Mouse (Mus musculus) cortical plate, adult 2 months (tissue): ENCODE measurements at regions not wholly inside any gene's neighbourhood (a gene's known extent, or its start where the extent isn't known, plus 50 kb on each side); places are given as distances from the start of the nearest gene placed in this dataset.

Experiments
- H3K27ac ChIP-seq: fragments of 200-500 bp; 2 replicates; pipeline ENCODE4 v1.5.1; 2012; ENCODE audit warnings: low read length, control low read depth, inconsistent platforms; ENCODE audit not compliant: insufficient read depth
- H3K4me1 ChIP-seq: fragments of 200-500 bp; 2 replicates; pipeline ENCODE4 v1.6.1; 2011; ENCODE audit warnings: low read length; ENCODE audit not compliant: control insufficient read depth, insufficient read depth
- H3K4me3 ChIP-seq: fragments of 200-500 bp; 2 replicates; pipeline ENCODE4 v1.5.1; 2011; ENCODE audit warnings: mild to moderate bottlenecking, low read length, control low read depth; ENCODE audit not compliant: insufficient read depth
- CTCF ChIP-seq: fragments of 200-500 bp; IDR thresholded peaks from 2 replicates; pipeline ENCODE4 v1.5.1; 2011; ENCODE audit warnings: mild to moderate bottlenecking, control low read depth, low read length; ENCODE audit not compliant: insufficient read depth; ENCODE audit errors: extremely low read depth
- POLR2A ChIP-seq: fragments of 200-500 bp; IDR thresholded peaks from 2 replicates; pipeline ENCODE4 v1.6.1; 2011; ENCODE audit warnings: mild to moderate bottlenecking, low read length, control low read depth; ENCODE audit not compliant: insufficient read depth; ENCODE audit errors: extremely low read depth

GRCm38 (mm10) chr19:26938911-26939310 is 53.2 kb downstream of the Gm815 start:
- Histone ChIP-seq H3K4me1 (no peaks in the 10 kb centered on the region), H3K4me3 (no peak overlapping the region), H3K27ac (no peak overlapping the region)
- TF ChIP-seq POLR2A (no peak), CTCF (no peak)

GRCm38 (mm10) chr19:26944006-26944405 is 58.3 kb downstream of the Gm815 start:
- no peak overlapping the region for H3K4me3 ChIP-seq
- H3K4me1 ChIP-seq: no peaks in the 10 kb centered on the region
- no peak overlapping the region for H3K27ac ChIP-seq
- TF ChIP-seq POLR2A (no peak), CTCF (no peak)

GRCm38 (mm10) chr19:26946562-26946961 is 60.9 kb downstream of the Gm815 start:
- H3K4me3 ChIP-seq: no peak overlapping the region
- no peaks in the 10 kb centered on the region for H3K4me1 ChIP-seq
- H3K27ac ChIP-seq: no peak overlapping the region
- TF ChIP-seq CTCF: no peak
- TF ChIP-seq POLR2A: no peak

GRCm38 (mm10) chr19:26948479-26948878 is 62.8 kb downstream of the Gm815 start:
- Histone ChIP-seq H3K4me3 (no peak overlapping the region), H3K27ac (no peak overlapping the region)
- TF ChIP-seq CTCF: no peak
- no peak for TF ChIP-seq POLR2A

GRCm38 (mm10) chr19:26949153-26949552 is 63.5 kb downstream of the Gm815 start:
- Histone ChIP-seq H3K4me3 (no peak overlapping the region), H3K4me1 (no peaks in the 10 kb centered on the region), H3K27ac (no peak overlapping the region)
- no peak for TF ChIP-seq CTCF
- no peak for TF ChIP-seq POLR2A

More at GRCm38 (mm10) chr19:26948479-26948878, 62.8 kb downstream of the Gm815 start:
- no peaks in the 10 kb centered on the region for H3K4me1 ChIP-seq

GRCm38 (mm10) chr19:26953348-26953747 is 67.7 kb downstream of the Gm815 start:
- TF ChIP-seq POLR2A (no peak), CTCF (peak; percentile 19; the same call in 1 of the 2 replicates)
- H3K27ac ChIP-seq: no peak overlapping the region
- no peak overlapping the region for H3K4me3 ChIP-seq
- H3K4me1 ChIP-seq: no peaks in the 10 kb centered on the region

GRCm38 (mm10) chr19:26966055-26966760 is 80.5 kb downstream of the Gm815 start:
- Histone ChIP-seq H3K27ac (no peak overlapping the region), H3K4me1 (no peaks in the 10 kb centered on the region), H3K4me3 (no peak overlapping the region)
- TF ChIP-seq CTCF (no peak), POLR2A (no peak)

- no peak overlapping the region for H3K27ac ChIP-seq
- H3K4me1 ChIP-seq: no peaks in the 10 kb centered on the region
- TF ChIP-seq CTCF (peak; percentile 48), POLR2A (no peak)
- no peak overlapping the region for H3K4me3 ChIP-seq
Observed at GRCm38 (mm10) chr19:26973058-26973457, 87.4 kb downstream of the Gm815 start.

GRCm38 (mm10) chr19:26973773-26974548 is 88.3 kb downstream of the Gm815 start:
- Histone ChIP-seq H3K27ac (no peak overlapping the region), H3K4me1 (0 out of 2 replicates have a peak, but pooled peaks cover 1% of the 10 kb centered on the region), H3K4me3 (no peak overlapping the region)
- no peak for TF ChIP-seq CTCF
- no peak for TF ChIP-seq POLR2A
